Mouse (Mus musculus): ENCODE measurements around the gene Mafb.

DNA sequence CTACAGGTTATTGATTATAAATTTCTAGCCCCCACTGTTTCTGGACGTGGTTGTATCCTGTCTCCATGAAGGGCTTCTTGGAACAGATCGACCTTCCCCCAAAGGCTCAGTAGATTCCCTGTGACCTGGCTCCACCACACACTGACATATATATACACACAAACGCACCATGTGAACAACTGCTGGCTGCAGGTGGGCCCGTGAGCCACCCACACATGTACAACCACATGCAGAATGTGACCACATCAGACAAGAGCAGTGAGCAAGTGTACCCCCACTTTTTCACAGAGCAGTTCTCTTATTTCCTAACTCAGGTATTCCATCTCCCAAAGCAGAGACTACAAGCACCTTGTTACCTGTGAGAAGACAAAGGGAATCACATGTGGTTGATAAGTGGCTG lies 39.1 kb downstream of the Mafb start:
- TF ChIP-seq CTCF (IDR thresholded peaks at IDR 0.05; ENCODE audit: borderline replicate concordance, insufficient read depth, low read length) (no peak), POLR2A (IDR thresholded peaks at IDR 0.05; ENCODE audit: low read depth, low read length) (no peak)

All from embryonic fibroblast, embryonic 13.5 days (primary cell).